Mouse (Mus musculus) liver, embryonic 14.5 days (tissue): ENCODE results near the gene Vps13d. TPM values are rescaled to one million over a fixed set of nuclear protein-coding genes. Genes with fewer than 3 reads are reported as not detected.

Experiments
- ATAC-seq: fragments of 200-750 bp; cut with Nextera tagmentation; 2 replicates; pipeline ENCODE4 v1.8.0; 2017; ENCODE audit warnings: moderate number of reproducible peaks, mild to moderate bottlenecking, moderate library complexity; ENCODE audit not compliant: insufficient read depth
- DNase-seq, 3 experiments: peaks; one replicate each; pipeline ENCODE4 v3.0.0-alpha.2; 2012 to 2013; ENCODE audit warnings: low read depth in 3 of 3, low spot score in 3 of 3
- H3K27ac ChIP-seq: fragments of 300-500 bp; sonication (generic); 2 replicates; pipeline ENCODE4 v1.5.1; 2014; ENCODE audit warnings: moderate library complexity, mild to moderate bottlenecking, control low read depth, inconsistent platforms
- H3K27me3 ChIP-seq: fragments of 300-500 bp; sonication (generic); 2 replicates; pipeline ENCODE4 v1.6.1; 2014; ENCODE audit warnings: mild to moderate bottlenecking, low read length, moderate library complexity; ENCODE audit not compliant: control insufficient read depth, insufficient read depth
- H3K36me3 ChIP-seq: fragments of 300-500 bp; sonication (generic); replicated peaks from 2 replicates; pipeline ENCODE4 v1.6.1; 2014; ENCODE audit warnings: low read depth; ENCODE audit not compliant: control insufficient read depth, insufficient read depth
- H3K4me1 ChIP-seq, 2 experiments: fragments of 200-500 bp in 1 of 2; fragments of 300-500 bp in 1 of 2; sonication (generic) in 1 of 2; replicated peaks; 2 replicates each; pipeline ENCODE4 v1.6.1; 2012 to 2014; ENCODE audit warnings: antibody characterized with exemption in 1 of 2, inconsistent platforms in 1 of 2, low read length in 1 of 2; ENCODE audit not compliant: control insufficient read depth in 2 of 2, insufficient read depth in 2 of 2
- H3K4me2 ChIP-seq: fragments of 300-500 bp; sonication (generic); 2 replicates; pipeline ENCODE4 v1.6.1; 2014; ENCODE audit warnings: low read depth, mild to moderate bottlenecking, control low read depth, moderate library complexity
- H3K4me3 ChIP-seq, 2 experiments: fragments of 200-500 bp in 1 of 2; fragments of 300-500 bp in 1 of 2; sonication (generic) in 1 of 2; 2 replicates each; pipeline ENCODE4 v1.5.1; 2012 to 2014; ENCODE audit warnings: low read depth in 2 of 2, low read length in 2 of 2, mild to moderate bottlenecking in 2 of 2, control low read depth in 1 of 2, inconsistent platforms in 1 of 2, moderate library complexity in 1 of 2; ENCODE audit not compliant: insufficient read depth in 1 of 2
- H3K9ac ChIP-seq: fragments of 300-500 bp; sonication (generic); replicated peaks from 2 replicates; pipeline ENCODE4 v1.6.1; 2014; ENCODE audit warnings: mild to moderate bottlenecking, control low read depth, moderate library complexity
- H3K9me3 ChIP-seq: fragments of 300-500 bp; sonication (generic); 2 replicates; pipeline ENCODE4 v1.6.1; 2016; ENCODE audit warnings: low read length, mixed read lengths; ENCODE audit not compliant: control insufficient read depth
- CTCF ChIP-seq: IDR thresholded peaks from 2 replicates; pipeline ENCODE4 v1.5.1; 2016; ENCODE audit warnings: antibody characterized with exemption, low read depth, control low read depth
- EP300 ChIP-seq: IDR thresholded peaks from 2 replicates; pipeline ENCODE4 v1.6.1; 2016; ENCODE audit warnings: antibody characterized with exemption, low read depth
- WGBS: fragments of 180-500 bp; shearing (Covaris S2); extraction: QIAGEN DNeasy Blood & Tissue Kit; methylation state at CpG from one replicate; pipeline ENCODE4 v1.1.7; 2014; ENCODE audit not compliant: insufficient replicate concordance; 5-methylcytosine and 5-hydroxymethylcytosine counted together
- polyA plus RNA-seq, 2 experiments: library from polyadenylated mRNA; depleted of rRNA in 1 of 2; stranded (reverse) in 1 of 2; unstranded in 1 of 2; fragments of >200 nt; fragmentation: Nextera tagmentation in 1 of 2; extraction: Ambion mirVana in 1 of 2; gene quantifications; 2 replicates each; pipeline versions ENCODE4 v1.2.1 to v1.2.3; 2012 to 2014

The Vps13d gene
- polyA plus RNA-seq, 2 experiments, result 5.3 to 7.1 TPM

DNA sequence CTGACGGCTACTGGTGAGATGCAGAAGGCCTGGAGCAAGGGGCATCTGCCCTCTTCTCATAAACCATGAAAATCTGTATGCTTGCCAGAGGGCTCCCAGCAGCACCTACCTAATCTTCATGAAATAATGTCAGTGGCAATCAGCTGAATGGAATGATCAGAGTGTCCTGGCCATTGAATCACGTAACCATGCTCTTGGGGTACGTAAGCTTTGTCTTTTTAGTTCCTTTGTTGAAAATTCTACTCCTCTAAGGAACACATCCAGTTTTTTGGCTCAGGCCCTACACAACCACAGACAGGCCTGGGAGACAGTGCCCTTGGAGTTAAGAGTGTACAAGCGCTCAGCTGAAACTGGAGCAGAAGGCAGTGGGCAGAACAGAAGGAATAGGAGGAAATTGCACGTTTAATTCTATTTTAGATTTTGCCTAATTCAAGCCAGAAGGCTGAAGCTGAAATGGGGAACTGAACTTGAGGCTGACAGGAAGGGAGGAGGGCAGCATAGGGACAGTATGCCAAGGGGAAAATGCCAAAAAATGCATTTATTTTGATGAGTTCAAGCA is 98.2 kb downstream of the Vps13d start:
- no peak overlapping the region for H3K9ac ChIP-seq
- TF ChIP-seq CTCF, result no peak
- no peak for TF ChIP-seq EP300
- no peaks in the 10 kb centered on the region for H3K4me1 ChIP-seq
- H3K27me3 ChIP-seq, result no peaks in the 10 kb centered on the region
- DNase-seq, result no peak
- no peak overlapping the region for H3K4me2 ChIP-seq
- peaks cover 50% of the 10 kb centered on the region for H3K36me3 ChIP-seq
- no peak overlapping the region for H3K4me3 ChIP-seq
- 74% methylated on average over 5 of the region's 5 CpGs for WGBS
- H3K9me3 ChIP-seq, result no peaks in the 10 kb centered on the region
- no peak for ATAC-seq
- no peak overlapping the region for H3K27ac ChIP-seq

- H3K4me1 ChIP-seq, result no peaks in the 10 kb centered on the region
- no peaks in the 10 kb centered on the region for H3K9me3 ChIP-seq
- H3K4me2 ChIP-seq, result no peak overlapping the region
- H3K27ac ChIP-seq, result no peak overlapping the region
- TF ChIP-seq EP300 (no peak), CTCF (no peak)
- H3K4me3 ChIP-seq, result no peak overlapping the region
- H3K36me3 ChIP-seq, result peaks cover 37% of the 10 kb centered on the region
- no peak for ATAC-seq
- DNase-seq, result no peak
- no peak overlapping the region for H3K9ac ChIP-seq
- WGBS, result 80% methylated on average over 4 of the region's 4 CpGs
- H3K27me3 ChIP-seq, result no peaks in the 10 kb centered on the region
Observed at GRCm38 (mm10) chr4:145086509-145086908, 108.3 kb downstream of the Vps13d start.

DNA sequence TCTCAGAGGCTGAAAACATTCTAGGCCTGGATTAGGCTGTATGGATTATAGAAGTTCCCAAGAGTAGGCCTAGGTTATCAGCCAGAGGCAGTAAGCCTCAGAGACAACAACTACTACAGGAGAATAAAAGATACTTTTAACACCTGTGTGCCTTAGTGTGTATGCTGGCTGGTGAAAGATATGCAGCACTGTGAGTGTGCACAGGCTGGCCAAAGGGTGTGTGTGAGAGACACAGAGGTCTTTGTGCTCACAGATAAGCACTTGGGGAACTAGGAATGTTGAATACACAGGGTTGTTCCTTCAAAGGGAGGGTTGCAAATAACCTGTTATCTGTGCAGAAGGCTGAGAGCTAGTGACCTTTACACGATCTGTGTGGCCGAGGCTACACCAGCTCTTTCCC is 115.5 kb downstream of the Vps13d start:
- ATAC-seq (peak; percentile 81), DNase-seq (peak in 2 of 3 experiments; percentile 17 to 18)
- TF ChIP-seq EP300 (peak; percentile 63), CTCF (no peak)
- H3K27me3 ChIP-seq, result no peaks in the 10 kb centered on the region
- 8% methylated on average over 2 of the region's 2 CpGs for WGBS
- no peak overlapping the region for H3K27ac ChIP-seq
- no peak overlapping the region for H3K9ac ChIP-seq
- no peak overlapping the region for H3K4me2 ChIP-seq
- peaks cover 28% of the 10 kb centered on the region for H3K36me3 ChIP-seq
- H3K4me3 ChIP-seq, result no peak overlapping the region
- H3K4me1 ChIP-seq, result peaks cover 3 to 9% of the 10 kb centered on the region in 2 experiments; a peak in 3 of 4 replicates
- no peaks in the 10 kb centered on the region for H3K9me3 ChIP-seq

GRCm38 (mm10) chr4:145074276-145074675 is 120.5 kb downstream of the Vps13d start:
- H3K27ac ChIP-seq, result no peak overlapping the region
- peaks cover under 1 to 7% of the 10 kb centered on the region in 2 experiments; a peak in 3 of 4 replicates for H3K4me1 ChIP-seq
- H3K9me3 ChIP-seq, result no peaks in the 10 kb centered on the region
- no peak overlapping the region for H3K9ac ChIP-seq
- no peak overlapping the region for H3K4me2 ChIP-seq
- DNase-seq (peak in 2 of 3 experiments; percentile 16 to 33), ATAC-seq (peak; percentile 67)
- no peak overlapping the region for H3K4me3 ChIP-seq
- no peak for TF ChIP-seq CTCF
- peaks cover 33% of the 10 kb centered on the region for H3K36me3 ChIP-seq
- 60% methylated on average over 2 of the region's 2 CpGs for WGBS
- H3K27me3 ChIP-seq, result no peaks in the 10 kb centered on the region

- H3K36me3 ChIP-seq, result peaks cover 27% of the 10 kb centered on the region
- no peak overlapping the region for H3K4me3 ChIP-seq
- no peaks in the 10 kb centered on the region for H3K27me3 ChIP-seq
- H3K4me2 ChIP-seq, result no peak overlapping the region
- DNase-seq (no peak), ATAC-seq (no peak)
- TF ChIP-seq CTCF (no peak), EP300 (no peak)
- H3K4me1 ChIP-seq, result peaks cover 0 to 3% of the 10 kb centered on the region in 2 experiments; a peak in 1 of 4 replicates
- H3K9me3 ChIP-seq, result no peaks in the 10 kb centered on the region
- WGBS, result 68% methylated on average over 7 of the region's 7 CpGs
- H3K9ac ChIP-seq, result no peak overlapping the region
- no peak overlapping the region for H3K27ac ChIP-seq
Observed at GRCm38 (mm10) chr4:145073728-145074127, 121.1 kb downstream of the Vps13d start.
